In genomic region chr4:134851236-134851635, GRCm38 (mm10) we compare ENCODE assay signal across 9 mouse cellular contexts. TPM values are rescaled to one million over a fixed set of nuclear protein-coding genes. Genes with fewer than 3 reads are reported as not detected.
DNase-seq lines count a peak whose midpoint lies in the region; ATAC-seq and TF ChIP-seq lines count a peak whose summit lies in the region.
"Had no signal": no experiment of that assay in that cellular context is flagged by ENCODE, and none has a peak within 500 bp of the region (broad histone marks: within the 10 kb centered on the region; RNA-seq: fewer than 3 reads in every experiment).

No protein-coding gene starts in this region.

- no peak for DNase-seq in left cerebral cortex, adult 2 months (ENCODE audit: extremely low spot score in 1 of 2, low spot score in 2 of 2)
- no peak for DNase-seq in left cerebral cortex, postnatal 10 days (ENCODE audit: extremely low spot score in 1 of 2, low spot score in 2 of 2)
- DNase-seq in limb, embryonic 14.5 days (ENCODE audit: low spot score), result no peak
- DNase-seq in splenic B cell, adult 2 months (ENCODE audit: low read depth, low spot score), result peak; percentile 26
- no peak for DNase-seq in left cerebral cortex, adult 8-10 months (ENCODE audit: low spot score in 2 of 2)
- DNase-seq in layer of hippocampus, postnatal 14 days (ENCODE audit: low spot score in 2 of 2), result no peak
- DNase-seq in left cerebral cortex, postnatal 25 days (ENCODE audit: low spot score in 2 of 2), result no peak
- DNase-seq: left cerebral cortex, postnatal 4 days had no signal

- H3K9me3 ChIP-seq in forebrain, embryonic 12.5 days, result no peaks in the 10 kb centered on the region
- H3K9me3 ChIP-seq in limb, embryonic 14.5 days (ENCODE audit: control insufficient read depth, low read length), result no peaks in the 10 kb centered on the region

- H3K4me2 ChIP-seq in forebrain, embryonic 12.5 days, result peak overlapping the region; percentile 77
- peak overlapping the region; percentile 82 for H3K4me2 ChIP-seq in limb, embryonic 14.5 days (replicated peaks; ENCODE audit: low read depth, low read length, severe bottlenecking)

- H3K27ac ChIP-seq in left cerebral cortex, adult 2 months, result no peak overlapping the region
- H3K27ac ChIP-seq in forebrain, embryonic 12.5 days, result no peak overlapping the region
- no peak overlapping the region for H3K27ac ChIP-seq in limb, embryonic 14.5 days (replicated peaks; ENCODE audit: low read depth, low read length)

- H3K9ac ChIP-seq in forebrain, embryonic 12.5 days, result 0 out of 2 replicates have a peak overlapping the region, but pooled peaks have one; percentile 100
- H3K9ac ChIP-seq in limb, embryonic 14.5 days (ENCODE audit: low read depth, low read length, severe bottlenecking), result no peak overlapping the region

- ATAC-seq in forebrain, embryonic 12.5 days (ENCODE audit: low FRiP score), result no peak
- no peak for ATAC-seq in limb, embryonic 14.5 days (ENCODE audit: low FRiP score, low read depth)

- peaks cover 19% of the 10 kb centered on the region for H3K27me3 ChIP-seq in forebrain, embryonic 12.5 days
- H3K27me3 ChIP-seq in limb, embryonic 14.5 days (ENCODE audit: control insufficient read depth, insufficient read depth, low read length), result no peaks in the 10 kb centered on the region
- no peaks in the 10 kb centered on the region for H3K27me3 ChIP-seq in splenic B cell, adult 2 months (ENCODE audit: control insufficient read depth, insufficient read depth, low read length, poor library complexity, severe bottlenecking)

- peaks cover 26% of the 10 kb centered on the region for H3K4me1 ChIP-seq in forebrain, embryonic 12.5 days
- peaks cover 22% of the 10 kb centered on the region for H3K4me1 ChIP-seq in limb, embryonic 14.5 days (ENCODE audit: control insufficient read depth, insufficient read depth, low read length)

- H3K36me3 ChIP-seq in forebrain, embryonic 12.5 days (replicated peaks), result no peaks in the 10 kb centered on the region
- no peaks in the 10 kb centered on the region for H3K36me3 ChIP-seq in limb, embryonic 14.5 days (ENCODE audit: control insufficient read depth, insufficient read depth, low read length)
- no peaks in the 10 kb centered on the region for H3K36me3 ChIP-seq in splenic B cell, adult 2 months (ENCODE audit: control insufficient read depth, insufficient read depth, low read length, poor library complexity, severe bottlenecking)

- intact Hi-C loops in left cerebral cortex, adult 2 months (cut with DNase I), result loop anchor here (5.0 kb wide), 1 partner anchor 71 kb away; the partner anchor contains the start of gene Rsrp1
- intact Hi-C loops in left cerebral cortex, postnatal 10 days (cut with DNase I), result no loop called here
- intact Hi-C loops in left cerebral cortex, postnatal 25 days (cut with DNase I), result no loop called here

- WGBS in forebrain, embryonic 12.5 days, result 24% methylated on average over 2 of the region's 2 CpGs
- WGBS in limb, embryonic 14.5 days, result 26% methylated on average over 2 of the region's 2 CpGs

- TF ChIP-seq CTCF in left cerebral cortex, adult 2 months (IDR thresholded peaks at IDR 0.05), result no peak

- no peak for TF ChIP-seq POLR2A in limb, embryonic 14.5 days (IDR thresholded peaks at IDR 0.05; ENCODE audit: borderline replicate concordance, extremely low read depth, insufficient read depth, insufficient read length)

- H3K4me3 ChIP-seq in left cerebral cortex, adult 2 months, result peak overlapping the region; percentile 91; the same call in 1 of the 2 replicates
- peak overlapping the region; percentile 100 for H3K4me3 ChIP-seq in forebrain, embryonic 12.5 days (replicated peaks)
- H3K4me3 ChIP-seq in limb, embryonic 14.5 days (replicated peaks; ENCODE audit: low read length), result peak overlapping the region; percentile 97

RNA-seq across cellular contexts. Expression of gene Maco1, which starts 1.9 kb away (rescaled TPM):
- total RNA-seq in left cerebral cortex, adult 2 months (2021), result 10 to 100 TPM; 52.4 to 54.2 TPM
- total RNA-seq in left cerebral cortex, postnatal 10 days (2021), result 10 to 100 TPM; 56.1 to 57.5 TPM
- polyA plus RNA-seq in forebrain, embryonic 12.5 days (2016; fragmentation: Nextera tagmentation; extraction: Ambion mirVana), result 76.8 and 79.9 TPM in 2 replicates
- polyA plus RNA-seq in limb, embryonic 14.5 days (2012; rRNA removed), result 26.1 and 29.5 TPM in 2 replicates
- 40.4 and 47.1 TPM in 2 replicates for polyA plus RNA-seq in limb, embryonic 14.5 days (2014; fragmentation: Nextera tagmentation; extraction: Ambion mirVana)
- 10 to 100 TPM; 48.8 to 62.7 (median 58.4) TPM for total RNA-seq in left cerebral cortex, adult 8-10 months (2022)
- total RNA-seq in layer of hippocampus, postnatal 14 days (2021), result 10 to 100 TPM; 43.8 TPM
- total RNA-seq in left cerebral cortex, postnatal 25 days (2021), result 10 to 100 TPM; 49.2 to 52.0 TPM

RNA-seq across cellular contexts. Expression of gene Rhd, which starts 13.1 kb away (rescaled TPM):
- total RNA-seq in left cerebral cortex, adult 2 months (2021), result not detected
- not detected for total RNA-seq in left cerebral cortex, postnatal 10 days (2021)
- 6.0 and 7.5 TPM in 2 replicates for polyA plus RNA-seq in forebrain, embryonic 12.5 days (2016; fragmentation: Nextera tagmentation; extraction: Ambion mirVana)
- 3.3 and 3.6 TPM in 2 replicates for polyA plus RNA-seq in limb, embryonic 14.5 days (2012; rRNA removed)
- polyA plus RNA-seq in limb, embryonic 14.5 days (2014; fragmentation: Nextera tagmentation; extraction: Ambion mirVana), result 3.6 and 4.1 TPM in 2 replicates
- under 1 TPM in 1 of 4 experiments, not detected in 3; 0.50 TPM for total RNA-seq in left cerebral cortex, adult 8-10 months (2022)
- not detected for total RNA-seq in layer of hippocampus, postnatal 14 days (2021)
- total RNA-seq in left cerebral cortex, postnatal 25 days (2021), result not detected
- total RNA-seq: left cerebral cortex, postnatal 4 days had no signal
